Mouse (Mus musculus): ENCODE data around the gene Lgals9. TPM values are rescaled to one million over a fixed set of nuclear protein-coding genes. Genes with fewer than 3 reads are reported as not detected.
A peak's percentile ranks its signal among the peaks of the same experiment; 100 is the strongest.
"Not testable (repeated sequence)": the region's sequence is repeated elsewhere in the genome, so short reads cannot be mapped to it uniquely, and the experiment has no call there.

The Lgals9 gene
- total RNA-seq, 2 experiments from 2014 or later = 4.2 to 5.5 TPM

DNA sequence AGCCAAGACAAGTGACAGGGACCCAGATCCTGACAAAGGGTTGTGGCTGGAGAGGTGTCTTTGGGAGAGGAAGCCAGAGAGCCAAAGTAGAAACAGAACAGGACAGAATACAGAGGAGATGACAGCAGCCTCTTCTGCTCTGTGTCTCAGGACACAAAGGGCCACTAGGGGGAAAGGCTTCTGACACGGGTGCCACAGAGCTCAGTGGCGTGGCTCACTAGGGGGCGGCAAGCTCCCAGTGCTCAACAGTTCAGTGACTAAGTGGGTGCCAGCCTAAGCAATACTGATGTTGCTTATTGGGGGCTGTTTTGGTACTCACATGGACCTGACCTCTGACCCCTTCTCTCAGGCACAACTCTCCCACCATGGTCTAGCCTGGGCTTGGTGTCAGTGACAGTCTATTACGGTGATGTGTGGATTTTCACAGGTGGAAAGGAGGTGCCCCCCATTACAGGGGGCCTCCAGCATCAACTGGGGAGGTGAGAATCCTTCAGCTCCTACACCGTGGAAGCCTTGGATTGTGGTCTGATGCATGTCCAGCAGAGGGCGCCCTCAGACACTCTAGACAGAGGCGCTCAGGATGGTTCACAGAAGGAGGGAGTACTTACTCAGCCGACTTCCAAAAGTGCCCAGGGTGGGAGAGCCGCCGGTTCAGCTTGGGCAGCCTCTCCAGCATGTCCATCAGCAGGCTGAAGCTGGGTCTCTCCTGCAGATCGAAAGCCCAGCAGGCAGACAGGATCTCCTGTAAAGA is 34.4 kb upstream of the Lgals9 start:
- peak; percentile 73 for TF ChIP-seq CTCF (IDR thresholded peaks at IDR 0.05)
- intact Hi-C loops (cut with DNase I) = loop anchor here (2.0 to 10.0 kb wide), 3 partner anchors 196 to 376 kb away; partner anchors contain the start of gene Gm9964
- H3K4me3 ChIP-seq = no peak overlapping the region
- DNase-seq (ENCODE audit: extremely low spot score in 1 of 2, low spot score in 2 of 2) = peak; percentile 68 to 74
- H3K27ac ChIP-seq = no peak overlapping the region

DNA sequence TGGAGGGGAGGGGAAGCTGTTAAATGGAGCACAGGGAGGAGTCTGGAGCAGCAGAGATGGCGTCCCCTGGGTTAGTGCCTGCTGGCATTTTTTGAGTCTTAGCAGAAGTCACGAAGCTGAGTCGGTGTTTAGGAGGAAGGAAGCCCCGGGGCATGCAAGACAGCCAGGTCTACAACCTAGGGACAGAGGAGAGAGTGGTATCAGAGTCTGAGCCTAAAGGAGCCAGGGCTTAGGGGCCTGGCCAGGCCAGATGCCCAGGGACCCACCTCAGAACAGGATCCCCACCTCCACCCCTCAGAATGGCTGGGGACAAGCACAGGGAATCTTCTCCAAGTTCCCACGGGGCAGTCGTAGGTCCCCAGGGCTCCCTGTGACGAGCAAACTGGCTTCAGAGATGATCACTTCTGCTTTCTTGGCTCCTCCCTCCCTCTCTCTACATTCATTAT is 32.4 kb upstream of the Lgals9 start:
- no peak for TF ChIP-seq CTCF (IDR thresholded peaks at IDR 0.05)
- intact Hi-C loops (cut with DNase I) = loop anchor here (5.0 to 10.0 kb wide), 2 partner anchors 280 to 378 kb away; partner anchors contain the start of gene Gm9964
- H3K27ac ChIP-seq = no peak overlapping the region
- DNase-seq (ENCODE audit: extremely low spot score in 1 of 2, low spot score in 2 of 2) = no peak
- H3K4me3 ChIP-seq = no peak overlapping the region

DNA sequence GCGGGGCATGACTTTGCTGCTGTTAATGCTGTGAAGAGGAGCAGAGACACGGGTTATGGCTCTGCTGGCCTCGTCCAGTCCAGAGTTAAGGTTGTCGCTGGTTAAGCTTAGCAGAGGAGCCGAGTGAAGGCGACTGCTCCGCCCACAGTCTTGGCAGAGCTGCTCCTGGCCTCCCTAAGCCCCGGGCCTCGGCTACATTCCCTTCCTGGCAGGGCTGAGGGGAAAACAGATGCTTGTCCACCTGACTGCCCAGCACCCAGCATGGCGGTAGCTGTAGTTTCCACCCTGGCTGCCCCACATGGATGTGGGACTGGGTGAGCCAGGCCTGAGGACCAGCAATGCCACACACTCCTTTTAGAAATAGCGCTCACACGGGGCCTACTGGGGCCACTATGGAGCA is 31.5 kb upstream of the Lgals9 start:
- H3K4me3 ChIP-seq = no peak overlapping the region
- H3K27ac ChIP-seq = no peak overlapping the region
- intact Hi-C loops (cut with DNase I) = loop anchor here (5.0 to 10.0 kb wide), 2 partner anchors 281 to 379 kb away; partner anchors contain the start of gene Gm9964
- TF ChIP-seq CTCF (IDR thresholded peaks at IDR 0.05) = no peak
- no peak for DNase-seq (ENCODE audit: extremely low spot score in 1 of 2, low spot score in 2 of 2)

DNA sequence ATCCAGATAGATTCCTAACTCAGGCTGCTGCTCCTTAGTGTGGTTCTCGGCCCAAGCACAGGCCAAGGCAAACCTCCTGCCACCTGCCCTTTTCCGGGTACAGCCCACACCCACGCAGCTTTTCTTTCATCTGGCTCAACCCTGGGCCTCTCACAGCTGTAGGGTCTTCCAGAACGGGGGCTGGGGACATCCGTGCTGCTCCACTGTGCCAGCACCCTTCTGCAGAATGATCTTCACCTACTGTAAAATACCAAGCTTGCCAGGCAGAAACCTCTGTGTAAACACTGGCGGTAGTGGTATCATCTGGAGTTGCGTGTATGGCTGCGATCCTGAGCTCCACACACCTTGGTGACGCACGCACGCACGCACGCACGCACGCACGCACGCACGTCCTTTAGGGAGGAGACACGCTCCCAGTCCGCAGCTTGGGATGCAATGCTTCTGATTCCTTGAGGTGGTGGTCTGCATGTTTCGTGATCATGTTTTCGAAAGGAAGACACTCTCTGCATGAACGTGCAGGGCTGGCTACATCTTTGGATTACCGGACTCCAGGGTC is 31.0 kb upstream of the Lgals9 start:
- H3K27ac ChIP-seq = no peak overlapping the region
- intact Hi-C loops (cut with DNase I) = loop anchor here (5.0 to 10.0 kb wide), 2 partner anchors 282 to 379 kb away; partner anchors contain the start of gene Gm9964
- no peak overlapping the region for H3K4me3 ChIP-seq
- TF ChIP-seq CTCF (IDR thresholded peaks at IDR 0.05) = no peak
- no peak for DNase-seq (ENCODE audit: extremely low spot score in 1 of 2, low spot score in 2 of 2)

DNA sequence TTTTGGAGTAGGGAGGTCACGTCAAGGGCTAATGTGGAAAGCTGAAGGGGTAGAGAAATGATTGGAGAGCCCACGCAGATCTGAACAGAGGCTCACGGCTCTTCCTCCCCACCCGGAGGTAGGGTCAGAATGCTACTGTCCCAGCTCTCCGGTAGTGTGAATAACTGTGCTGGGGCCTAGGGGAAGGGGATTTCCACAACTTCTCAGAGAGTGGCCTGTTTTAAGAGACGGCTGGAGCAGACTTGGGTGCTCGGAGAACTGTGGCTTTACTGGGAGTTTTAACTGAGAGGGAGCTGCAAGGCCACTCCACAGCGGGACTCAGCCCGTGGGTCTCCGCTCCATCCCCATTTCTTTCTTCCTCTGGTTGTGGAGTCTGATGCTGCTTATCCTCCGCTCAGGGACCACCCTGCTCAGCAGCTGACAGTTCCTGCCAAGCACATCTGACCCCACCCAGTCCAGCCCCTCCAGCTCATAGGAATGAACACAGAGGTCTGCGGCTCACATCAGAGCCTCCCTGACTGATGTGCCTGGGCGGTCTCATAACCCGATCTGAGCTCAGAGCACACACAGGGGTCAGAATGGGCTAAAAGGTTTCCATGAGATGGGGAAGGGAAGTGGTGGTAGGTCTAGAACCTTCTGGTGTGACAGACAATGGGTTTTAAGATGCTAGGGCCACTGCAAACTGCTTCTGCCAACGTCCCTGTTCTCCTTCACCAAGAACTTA is 30.0 kb upstream of the Lgals9 start:
- no peak for DNase-seq (ENCODE audit: extremely low spot score in 1 of 2, low spot score in 2 of 2)
- no peak for TF ChIP-seq CTCF (IDR thresholded peaks at IDR 0.05)
- intact Hi-C loops (cut with DNase I) = loop anchor here (5.0 to 10.0 kb wide), 2 partner anchors 283 to 380 kb away; partner anchors contain the start of gene Gm9964
- no peak overlapping the region for H3K27ac ChIP-seq
- no peak overlapping the region for H3K4me3 ChIP-seq

- no peak overlapping the region for H3K27ac ChIP-seq
- intact Hi-C loops (cut with DNase I) = loop anchor here (10.0 kb wide), 1 partner anchor 381 kb away; no protein-coding TSS in a partner anchor
- DNase-seq (ENCODE audit: extremely low spot score in 1 of 2, low spot score in 2 of 2) = no peak
- TF ChIP-seq CTCF (IDR thresholded peaks at IDR 0.05) = no peak
- H3K4me3 ChIP-seq = no peak overlapping the region
Observed at GRCm38 (mm10) chr11:79013806-79014205, 29.1 kb upstream of the Lgals9 start.

- Histone ChIP-seq H3K27ac (no peak overlapping the region), H3K4me3 (no peak overlapping the region)
- TF ChIP-seq CTCF (IDR thresholded peaks at IDR 0.05) = no peak
- DNase-seq (ENCODE audit: extremely low spot score in 1 of 2, low spot score in 2 of 2) = no peak
- intact Hi-C loops (cut with DNase I) = loop anchor here (10.0 kb wide), 1 partner anchor 382 kb away; no protein-coding TSS in a partner anchor
Observed at GRCm38 (mm10) chr11:79013056-79013455, 28.3 kb upstream of the Lgals9 start.

- no peak for TF ChIP-seq CTCF (IDR thresholded peaks at IDR 0.05)
- intact Hi-C loops (cut with DNase I) = loop anchor here (10.0 kb wide), 1 partner anchor 382 kb away; no protein-coding TSS in a partner anchor
- Histone ChIP-seq H3K27ac (no peak overlapping the region), H3K4me3 (no peak overlapping the region)
- DNase-seq (ENCODE audit: extremely low spot score in 1 of 2, low spot score in 2 of 2) = no peak
Observed at GRCm38 (mm10) chr11:79012529-79012928, 27.8 kb upstream of the Lgals9 start.

DNA sequence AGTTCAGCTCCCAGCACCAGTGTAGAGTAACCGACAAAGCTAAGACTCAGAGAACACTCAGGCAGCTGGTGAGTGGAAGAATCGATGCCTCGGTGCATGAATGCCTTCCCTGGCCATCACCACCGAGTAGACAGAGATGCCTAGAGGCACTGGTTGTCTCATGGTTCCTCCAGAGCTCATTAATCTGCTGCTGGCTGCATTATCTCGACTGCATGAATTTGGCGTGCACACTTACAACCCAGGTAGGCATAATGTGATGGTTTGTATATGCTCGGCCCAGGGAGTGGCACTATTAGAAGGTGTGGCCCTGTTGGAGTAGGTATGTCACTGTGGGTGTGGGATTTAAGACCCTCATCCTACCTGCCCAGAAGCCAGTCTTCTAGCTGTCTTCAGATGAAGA is 24.1 kb upstream of the Lgals9 start:
- intact Hi-C loops (cut with DNase I) = no loop called here
- no peak for TF ChIP-seq CTCF (IDR thresholded peaks at IDR 0.05)
- H3K27ac ChIP-seq = no peak overlapping the region
- no peak for DNase-seq (ENCODE audit: extremely low spot score in 1 of 2, low spot score in 2 of 2)
- H3K4me3 ChIP-seq = no peak overlapping the region

- Histone ChIP-seq H3K4me3 (no peak overlapping the region), H3K27ac (no peak overlapping the region)
- no peak for DNase-seq (ENCODE audit: extremely low spot score in 1 of 2, low spot score in 2 of 2)
- intact Hi-C loops (cut with DNase I) = no loop called here
- TF ChIP-seq CTCF (IDR thresholded peaks at IDR 0.05) = no peak
Observed at GRCm38 (mm10) chr11:79008007-79008775, 23.4 kb upstream of the Lgals9 start.

GRCm38 (mm10) chr11:79007356-79007755 is 22.6 kb upstream of the Lgals9 start:
- intact Hi-C loops (cut with DNase I); DNase-seq (ENCODE audit: extremely low spot score in 1 of 2, low spot score in 2 of 2): not testable (repeated sequence)

More at GRCm38 (mm10) chr11:79007356-79007755, 22.6 kb upstream of the Lgals9 start:
- H3K27ac ChIP-seq, H3K4me3 ChIP-seq: not testable (repeated sequence)
